Mouse (Mus musculus): ENCODE data around the gene Gm5114.
"Not testable (repeated sequence)": the region's sequence is repeated elsewhere in the genome, so short reads cannot be mapped to it uniquely, and the experiment has no call there.

Gene Gm5114

DNA sequence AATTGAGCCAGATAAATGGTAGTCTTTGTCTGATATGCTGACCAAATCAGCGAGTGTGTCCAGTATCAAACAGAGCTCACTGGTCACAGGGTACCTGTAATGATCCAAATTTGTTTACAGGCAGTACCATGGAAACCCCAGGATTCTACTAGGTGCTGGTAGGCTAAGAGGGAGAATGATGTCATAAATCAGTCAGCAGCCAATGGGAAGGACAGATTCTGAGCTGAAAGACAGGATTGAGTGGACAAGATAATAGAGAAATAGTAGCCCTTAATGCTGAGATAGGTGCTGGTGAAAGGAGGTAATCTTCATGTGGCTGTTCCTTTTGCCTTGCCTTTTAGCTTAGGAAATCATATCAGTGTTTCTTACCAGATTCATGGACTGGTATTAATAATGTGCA, at the start of gene Gm5114:
Gm5114 (minus strand) TSS at position 101 of the 400 bp plus-strand sequence.
- not testable (repeated sequence) for DNase-seq

GRCm38 (mm10) chr7:39455806-39456205, 42.8 kb upstream of the Gm5114 start:
- DNase-seq = peak; percentile 21

GRCm38 (mm10) chr7:39449260-39450021, 36.5 kb upstream of the Gm5114 start:
- peak; percentile 95 for DNase-seq

DNA sequence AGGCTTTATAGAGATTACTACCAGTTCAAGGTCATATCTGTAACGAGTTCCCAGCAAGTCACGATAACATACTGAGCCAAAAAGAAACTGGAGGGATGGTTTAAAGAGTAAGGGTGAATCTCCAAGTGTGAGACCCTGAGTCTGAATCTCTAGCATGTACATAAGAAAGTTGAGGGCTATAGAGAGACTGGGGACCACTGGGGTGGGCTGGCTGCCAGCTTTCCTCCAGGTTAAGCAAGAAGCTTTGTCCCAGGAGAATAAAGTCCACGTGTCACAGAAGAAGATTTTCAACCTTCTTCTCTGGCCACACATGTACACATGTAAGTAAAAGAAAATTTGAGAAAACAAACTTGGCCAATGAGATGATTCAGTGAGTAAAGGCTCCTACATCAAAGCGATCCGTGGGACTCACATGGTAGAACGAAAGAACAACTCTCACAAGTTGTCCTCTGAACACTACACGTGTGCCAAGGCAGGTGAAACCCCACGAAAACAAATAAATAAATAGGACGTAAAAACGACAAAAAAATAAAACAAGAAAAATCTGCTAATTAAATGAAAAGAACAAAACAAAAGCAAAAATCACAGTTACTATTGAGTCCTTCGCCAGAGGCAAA, 35.8 kb upstream of the Gm5114 start:
- no peak for DNase-seq

DNA sequence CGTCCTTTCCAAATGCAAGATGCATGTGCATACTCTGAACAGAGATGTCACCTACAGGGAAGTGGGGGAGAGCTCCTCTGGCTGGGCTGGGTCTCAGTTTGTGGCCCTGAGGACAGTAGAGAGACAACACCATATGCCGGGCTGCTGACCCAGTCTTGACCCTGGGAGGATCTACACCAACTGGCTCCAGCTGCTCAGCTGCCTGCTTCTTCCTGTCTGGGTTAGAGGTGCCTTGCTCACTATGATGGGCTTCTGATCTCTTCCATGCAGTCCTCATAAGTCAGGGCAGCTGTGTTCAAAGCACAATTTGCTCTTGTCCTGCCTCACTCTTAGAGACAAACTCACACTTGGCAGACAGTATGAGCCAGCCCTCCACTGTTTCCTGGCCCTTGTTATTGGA, 28.3 kb upstream of the Gm5114 start:
- no peak for DNase-seq

DNA sequence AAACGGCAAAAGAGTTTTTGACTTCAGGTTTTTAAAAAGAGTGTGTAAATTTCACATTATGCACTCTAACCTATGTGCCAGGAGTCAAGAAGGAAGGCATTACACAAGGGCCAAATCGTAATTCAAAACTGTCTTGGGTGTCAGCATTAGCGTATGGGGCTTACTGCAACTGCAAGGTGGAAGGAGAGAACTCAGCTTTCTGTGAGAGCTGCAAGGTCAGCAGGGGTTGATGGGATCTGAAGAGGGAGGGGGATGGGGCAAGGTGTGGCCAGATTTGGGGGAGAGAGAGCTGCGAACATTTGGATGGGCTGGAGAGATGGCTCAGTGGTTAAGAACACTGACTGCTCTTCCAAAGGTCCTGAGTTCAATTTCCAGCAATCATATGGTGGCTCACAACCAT, 27.4 kb upstream of the Gm5114 start:
- DNase-seq = no peak
